Mouse (Mus musculus) large intestine, adult 2 months (tissue): ENCODE data around the gene Pik3cg. TPM values are rescaled to one million over a fixed set of nuclear protein-coding genes. Genes with fewer than 3 reads are reported as not detected.

Experiments used
- DNase-seq: peaks from one replicate; pipeline ENCODE4 v3.0.0-alpha.2; 2012; ENCODE audit warnings: low read depth, low spot score
- WGBS: fragments of 180-500 bp; shearing (Covaris S2); methylation state at CpG from one replicate; pipeline ENCODE4 v1.1.7; 2018; 5-methylcytosine and 5-hydroxymethylcytosine counted together
- polyA plus RNA-seq: library from polyadenylated mRNA; depleted of rRNA; stranded (reverse); fragments of >200 nt; gene quantifications from 2 replicates; pipeline ENCODE4 v1.2.3, GENCODE M21; 2012; rRNA removed

Pik3cg gene
- polyA plus RNA-seq, 1 experiment, result 2.8 TPM

DNA sequence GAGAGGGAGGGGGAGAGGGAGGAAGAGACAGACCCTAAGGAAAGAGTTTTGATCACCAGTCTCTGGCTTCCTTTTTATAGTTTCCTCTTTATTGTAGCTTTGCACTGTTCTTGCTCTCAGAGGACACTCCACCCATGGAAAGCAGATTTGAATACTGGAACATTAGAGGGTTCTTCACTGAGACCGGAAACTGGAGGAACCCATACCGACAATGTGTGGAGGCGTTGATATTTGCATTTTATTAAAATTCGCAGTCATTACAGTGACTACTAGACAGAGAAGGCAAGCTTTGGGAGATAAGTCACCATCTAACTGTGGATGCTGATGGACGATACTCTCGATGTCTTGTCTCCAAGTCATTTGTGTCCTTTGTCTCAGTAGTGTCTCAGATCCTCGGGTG lies 61.9 kb downstream of the Pik3cg start:
- 80% methylated on average over 7 of the region's 7 CpGs for WGBS
- DNase-seq, result no peak

DNA sequence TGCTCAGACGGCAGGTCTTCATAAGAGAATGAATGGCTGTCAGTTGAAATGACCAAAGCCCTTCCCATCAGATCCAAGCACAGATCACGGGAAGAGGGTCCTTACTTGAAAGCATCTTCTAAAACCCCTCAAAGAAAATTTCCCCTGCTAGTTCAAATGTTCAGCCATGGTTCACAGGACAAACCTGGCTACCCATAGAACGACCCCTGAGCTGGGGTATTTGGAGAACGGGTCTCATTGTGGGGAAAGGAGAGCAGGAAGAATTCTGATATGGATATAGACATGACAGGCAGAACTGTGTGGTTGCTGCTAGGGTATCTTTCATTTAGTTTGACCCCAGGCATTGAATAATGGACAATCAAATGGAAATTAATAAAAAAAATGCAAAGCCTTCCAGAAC lies 62.8 kb downstream of the Pik3cg start:
- 84% methylated on average over 4 of the region's 4 CpGs for WGBS
- DNase-seq, result no peak

- 3% methylated on average over 5 of the region's 5 CpGs for WGBS
- DNase-seq, result peak; percentile 7
These were observed 63.9 kb downstream of the Pik3cg start for GRCm38 (mm10) chr12:32144513-32144912.

DNA sequence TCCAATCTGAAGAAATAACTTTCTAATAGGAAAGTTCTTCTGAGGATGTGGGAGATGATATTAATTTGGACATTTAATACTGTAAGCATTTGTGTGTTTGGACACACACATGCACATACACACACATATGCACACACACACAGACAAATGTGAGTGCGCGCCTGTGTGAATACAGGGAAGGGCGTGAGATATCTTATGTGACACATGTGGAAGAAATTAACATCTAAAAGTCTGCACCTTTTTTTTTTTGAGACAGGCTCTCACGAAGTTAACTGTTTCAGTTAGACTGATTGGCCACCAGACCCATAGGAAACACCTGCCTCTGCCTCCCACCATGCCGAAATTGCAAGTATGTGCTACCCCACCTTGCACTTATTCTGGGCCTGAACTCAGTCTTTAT lies 64.7 kb downstream of the Pik3cg start:
- 84% methylated on average over 5 of the region's 5 CpGs for WGBS
- DNase-seq, result no peak

GRCm38 (mm10) chr12:32143151-32143550 lies 65.3 kb downstream of the Pik3cg start:
- 67% methylated on average over 4 of the region's 4 CpGs for WGBS
- no peak for DNase-seq

GRCm38 (mm10) chr12:32141766-32142165 lies 66.7 kb downstream of the Pik3cg start:
- DNase-seq, result no peak

GRCm38 (mm10) chr12:32138831-32139230 lies 69.6 kb downstream of the Pik3cg start:
- WGBS, result 59% methylated on average over 5 of the region's 5 CpGs

DNA sequence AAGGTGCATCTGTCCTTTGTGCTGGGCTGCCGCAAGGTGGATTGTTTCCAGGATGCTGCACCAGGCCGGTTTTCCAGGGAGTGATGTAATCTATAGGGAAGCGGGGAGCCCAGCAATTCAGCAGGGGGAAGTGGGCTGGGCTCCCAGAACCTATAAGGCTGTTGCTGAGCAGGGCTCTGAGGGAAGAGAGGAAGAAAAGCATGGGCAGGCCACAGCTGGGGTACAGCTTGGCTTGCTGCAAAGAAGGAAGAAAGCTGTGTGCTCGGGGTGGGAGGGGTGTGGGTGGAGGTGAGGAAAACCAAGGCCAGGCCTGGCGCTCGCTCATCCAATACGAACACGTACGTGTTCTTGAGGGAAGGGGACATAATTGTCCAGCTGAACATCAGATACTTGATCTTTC lies 70.1 kb downstream of the Pik3cg start:
- DNase-seq, result no peak
- WGBS, result 46% methylated on average over 9 of the region's 9 CpGs

More at GRCm38 (mm10) chr12:32138831-32139230, 69.6 kb downstream of the Pik3cg start:
- no peak for DNase-seq

DNA sequence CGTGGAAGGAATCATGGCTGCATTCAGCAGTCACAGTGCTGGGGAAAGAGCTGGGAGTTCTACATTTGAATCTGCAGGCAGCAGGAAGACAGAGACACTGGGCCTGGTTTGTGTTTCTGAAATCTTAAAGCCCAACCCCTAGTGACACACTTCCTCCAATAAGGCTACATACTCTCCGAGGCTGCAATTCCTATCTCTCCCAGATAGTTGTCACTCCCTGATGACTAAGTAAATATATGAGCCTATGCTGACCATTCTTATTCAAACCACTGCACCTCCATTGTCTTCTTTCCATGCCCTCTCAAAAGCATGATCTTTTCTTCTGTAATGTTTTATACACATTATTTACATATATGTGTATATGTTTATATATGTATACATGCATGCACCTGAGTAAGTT lies 70.9 kb downstream of the Pik3cg start:
- 55% methylated on average over 2 of the region's 2 CpGs for WGBS
- DNase-seq, result no peak

- no peak for DNase-seq
- 32% methylated on average over 14 of the region's 14 CpGs for WGBS
These were observed 80.6 kb downstream of the Pik3cg start for GRCm38 (mm10) chr12:32127599-32128507.

DNA sequence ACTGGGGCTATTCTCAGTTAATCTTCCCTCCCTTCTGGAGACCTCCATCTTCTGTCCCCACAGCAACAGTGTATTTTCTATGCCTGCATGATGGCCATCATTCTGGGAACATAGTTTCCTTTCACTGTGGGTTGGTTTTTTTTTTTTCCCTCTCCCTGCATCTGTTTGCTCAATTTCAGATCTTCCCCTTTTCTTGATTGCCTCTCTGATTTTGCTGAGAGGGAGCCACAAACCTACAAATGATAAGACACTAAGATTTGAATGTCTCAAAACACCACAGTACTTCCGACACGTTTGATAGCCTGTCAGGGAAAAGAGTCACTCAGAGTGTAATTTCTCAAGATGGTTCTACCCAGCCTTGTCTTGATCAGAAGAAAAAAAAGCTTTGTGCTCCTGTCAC lies 81.3 kb downstream of the Pik3cg start:
- whole genome bisulfite sequencing, result 74% methylated on average over 2 of the region's 2 CpGs
- no peak for DNase-seq

GRCm38 (mm10) chr12:32124456-32124855 lies 84.0 kb downstream of the Pik3cg start:
- no peak for DNase-seq
- 90% methylated on average over 2 of the region's 2 CpGs for WGBS

DNA sequence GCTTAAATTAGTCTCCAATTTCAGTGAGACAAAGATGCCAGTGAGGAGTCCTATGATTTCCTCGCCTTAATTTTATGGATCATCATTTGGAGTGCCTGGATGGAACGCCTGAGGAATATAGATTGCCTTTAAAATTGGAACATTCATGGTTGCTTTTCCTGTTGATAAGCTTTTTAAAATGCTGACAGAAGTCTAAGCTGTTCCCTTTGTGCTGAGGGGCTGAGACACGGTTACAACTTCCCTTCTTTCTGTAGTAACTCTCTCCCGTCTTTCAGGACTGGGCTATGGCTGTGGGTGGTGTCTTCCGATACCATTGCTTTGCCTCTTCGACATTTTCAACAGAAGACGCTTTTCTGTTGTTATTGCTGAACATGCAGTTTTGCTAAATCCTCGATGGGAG lies 84.4 kb downstream of the Pik3cg start:
- WGBS, result 79% methylated on average over 8 of the region's 8 CpGs
- no peak for DNase-seq

DNA sequence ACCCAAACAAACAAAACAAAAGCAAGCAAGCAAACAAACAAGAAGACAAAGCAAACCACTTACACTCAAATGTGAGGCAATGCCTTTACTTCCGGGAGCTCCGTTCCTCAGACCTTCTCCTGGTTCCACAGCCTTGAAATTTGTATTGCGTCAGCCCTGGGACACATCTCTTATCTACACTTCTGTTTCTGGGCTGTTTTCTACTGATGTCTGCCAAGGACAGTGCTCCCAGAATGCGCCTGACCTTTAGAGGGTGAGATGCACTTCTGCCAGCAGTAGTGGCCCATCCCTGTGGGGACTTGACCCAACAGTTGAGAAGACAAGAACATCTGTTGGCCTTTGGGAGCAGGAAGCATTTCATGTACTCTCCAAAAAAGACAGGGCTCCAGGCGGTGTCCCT lies 84.9 kb downstream of the Pik3cg start:
- 82% methylated on average over 5 of the region's 5 CpGs for WGBS
- no peak for DNase-seq

Other genes starting within 250 kb of the Pik3cg start
- 1.3 and 1.7 TPM in 2 replicates for gene Prkar2b, start 147.4 kb downstream of the Pik3cg start, polyA plus RNA-seq
- 17.4 and 23.5 TPM in 2 replicates for gene Ccdc71l, start 170.0 kb upstream of the Pik3cg start, polyA plus RNA-seq